Mouse (Mus musculus) CD4-positive naive resting alpha-beta T cell, adult 57 days (primary cell): ENCODE measurements around the gene Atrn. TPM values are rescaled to one million over a fixed set of nuclear protein-coding genes. Genes with fewer than 3 reads are reported as not detected.

Experiments
- total RNA-seq: library from RNA; stranded (reverse); gene quantifications from one replicate; pipeline ENCODE4 v1.2.4, GENCODE M21; 2023

Atrn gene
- total RNA-seq: 30.3 TPM

DNA sequence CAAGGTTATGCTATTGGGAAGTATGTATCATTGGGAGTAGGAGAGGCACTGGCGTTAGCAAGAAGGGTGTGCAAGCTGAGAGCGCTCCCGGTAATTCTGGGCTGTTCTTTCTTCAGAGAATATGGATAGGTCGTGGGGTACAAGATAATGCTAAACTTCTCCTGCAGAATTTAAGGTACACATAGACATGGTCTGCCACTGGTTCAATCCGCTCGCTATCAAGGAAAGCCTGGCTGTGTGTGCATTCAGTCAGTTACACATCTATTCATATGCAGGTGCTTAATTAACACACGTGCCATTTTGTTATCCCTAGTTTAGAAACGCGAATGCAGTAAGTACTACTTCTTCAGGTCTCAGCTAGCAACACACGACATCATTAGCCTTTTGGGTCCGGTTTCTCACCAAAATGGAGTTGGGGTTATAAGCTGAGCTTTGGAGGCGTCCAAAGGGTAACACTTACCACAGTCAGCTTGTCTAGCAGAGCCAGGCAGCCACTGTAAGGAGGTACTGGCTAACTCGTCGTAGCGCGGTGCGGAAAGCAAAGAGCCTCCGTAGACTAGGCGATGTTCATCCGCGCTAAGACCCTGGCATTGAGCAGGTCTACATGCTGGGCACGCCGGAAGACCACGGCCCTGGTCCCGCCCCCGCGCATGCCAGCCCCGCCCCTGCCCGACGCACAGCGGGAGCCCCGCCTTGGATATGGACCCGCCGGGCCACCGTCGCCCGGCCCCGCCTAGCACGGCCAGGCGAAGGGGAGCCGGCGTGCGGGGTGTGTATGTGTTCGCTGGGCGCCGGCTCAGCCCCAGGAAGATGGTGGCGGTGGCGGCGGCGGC is at the start of gene Atrn, which contains the start of gene 4930402H24Rik:
TSS of gene Atrn (plus strand) at position 745 of the 833 bp plus-strand sequence.
TSS of gene 4930402H24Rik (minus strand) at position 656 of the 833 bp plus-strand sequence.

DNA sequence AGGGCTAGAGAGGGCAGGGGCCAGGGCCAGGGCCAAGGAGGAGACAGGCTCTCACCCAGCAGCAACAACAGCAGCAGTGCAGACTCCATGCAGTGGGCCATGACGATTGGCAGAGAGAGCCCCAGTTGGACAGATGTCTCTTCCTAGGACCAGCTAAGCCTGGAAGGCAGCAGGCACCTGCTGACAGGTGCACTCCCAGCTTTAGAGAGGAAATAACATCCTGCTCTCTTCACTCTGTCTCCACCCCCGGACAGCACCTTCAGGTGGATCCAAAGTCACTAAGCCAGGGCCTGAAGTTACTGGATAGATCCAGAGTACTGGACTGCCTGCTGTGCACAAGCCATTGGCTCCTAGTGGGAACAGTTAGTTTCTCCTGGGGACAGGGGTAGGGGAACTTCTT is 136.7 kb downstream of the Atrn start, which contains the start of gene Gfra4:
TSS of gene Gfra4 (minus strand) at position 101 of the 400 bp plus-strand sequence.

DNA sequence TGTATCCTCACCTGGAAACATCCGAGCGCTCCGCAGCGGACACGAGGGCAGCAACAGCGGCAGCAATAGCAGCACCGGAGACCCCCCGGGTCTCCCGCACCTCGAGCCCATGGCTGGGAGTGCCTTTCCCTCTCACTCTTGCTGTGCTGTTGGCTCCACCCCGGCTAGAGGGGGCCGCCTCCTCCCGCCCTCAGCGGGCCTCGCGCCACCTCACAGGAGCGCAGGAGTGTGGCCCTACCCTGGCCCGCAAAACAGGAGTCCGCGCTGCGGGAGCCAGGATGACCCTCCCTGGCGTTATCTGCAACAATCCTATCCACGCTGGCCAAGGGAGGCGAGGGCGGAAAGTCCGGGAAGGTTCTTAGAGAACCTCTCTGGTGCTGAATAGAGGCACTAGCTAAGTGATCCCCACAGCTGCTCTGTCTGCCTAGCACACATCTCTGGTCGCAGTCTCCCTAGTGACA is 157.1 kb downstream of the Atrn start, which contains the start of gene Adam33:
TSS of gene Adam33 (minus strand) at position 411 of the 461 bp plus-strand sequence.

Other genes starting within 250 kb of the Atrn start
- gene Ddrgk1, start 241.8 kb upstream of the Atrn start, total RNA-seq: 136 TPM
- gene Itpa, start 238.9 kb upstream of the Atrn start, total RNA-seq: 15.7 TPM
- gene Slc4a11, start 209.0 kb upstream of the Atrn start, total RNA-seq: 1.0 TPM
- gene 4930402H24Rik, start 89 bp upstream of the Atrn start, total RNA-seq: 27.2 TPM
- gene Gfra4, start 136.6 kb downstream of the Atrn start, total RNA-seq: not detected
- gene Adam33, start 157.3 kb downstream of the Atrn start, total RNA-seq: not detected
- 0.38 TPM for gene Siglec1, start 180.3 kb downstream of the Atrn start, total RNA-seq
- not detected for gene Hspa12b, start 220.8 kb downstream of the Atrn start, total RNA-seq
- not detected for gene Gm11037, start 227.0 kb downstream of the Atrn start, total RNA-seq